In the genomic region with DNA sequence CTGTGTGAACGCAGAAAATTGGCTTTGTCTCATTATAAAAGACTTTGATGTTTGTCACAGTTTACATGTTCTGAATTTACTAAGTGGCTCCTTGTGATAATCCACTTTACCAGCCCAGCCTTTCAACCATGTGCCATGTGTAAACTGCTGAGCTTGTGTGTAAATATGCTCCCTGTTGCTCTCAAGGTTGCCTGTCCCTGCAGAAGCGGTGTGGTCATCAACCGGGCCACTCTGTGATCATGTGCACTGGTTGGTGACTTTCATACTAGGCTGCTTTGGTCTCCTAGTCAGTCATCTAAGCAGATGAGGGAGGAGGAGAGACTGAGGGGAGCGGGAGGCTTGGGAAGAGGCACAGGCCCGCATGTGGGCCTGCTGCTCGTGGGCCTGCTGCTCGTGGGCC, we compare ENCODE assay signal across 21 mouse cellular contexts.
"Had no signal": no experiment of that assay in that cellular context is flagged by ENCODE, and none has a peak within 500 bp of the region (broad histone marks: within the 10 kb centered on the region; RNA-seq: fewer than 3 reads in every experiment).

No protein-coding gene starts in this region.

- H3K4me3 ChIP-seq: kidney, embryonic 15.5 days; limb, embryonic 12.5 days; limb, embryonic 15.5 days; liver, embryonic 15.5 days; midbrain, embryonic 12.5 days; midbrain, embryonic 15.5 days; neural tube, embryonic 12.5 days; neural tube, embryonic 15.5 days; stomach, embryonic 15.5 days had no signal

- H3K4me1 ChIP-seq: kidney, embryonic 15.5 days; limb, embryonic 15.5 days; liver, embryonic 15.5 days; midbrain, embryonic 12.5 days; midbrain, embryonic 15.5 days; neural tube, embryonic 12.5 days; stomach, embryonic 15.5 days had no signal

- H3K9ac ChIP-seq: kidney, embryonic 15.5 days; limb, embryonic 12.5 days; limb, embryonic 15.5 days; liver, embryonic 15.5 days; lung, embryonic 14.5 days; midbrain, embryonic 12.5 days; midbrain, embryonic 15.5 days; neural tube, embryonic 12.5 days; neural tube, embryonic 15.5 days; stomach, embryonic 15.5 days had no signal

- ATAC-seq: lung, postnatal 0 days; midbrain, embryonic 15.5 days had no signal

- H3K27me3 ChIP-seq: kidney, embryonic 15.5 days; limb, embryonic 12.5 days; limb, embryonic 15.5 days; liver, embryonic 15.5 days; midbrain, embryonic 12.5 days; midbrain, embryonic 15.5 days; neural tube, embryonic 12.5 days; neural tube, embryonic 15.5 days; stomach, embryonic 15.5 days had no signal

- H3K36me3 ChIP-seq: midbrain, embryonic 15.5 days had no signal

- H3K9me3 ChIP-seq: kidney, embryonic 15.5 days; limb, embryonic 12.5 days; liver, embryonic 15.5 days; midbrain, embryonic 12.5 days; midbrain, embryonic 15.5 days; neural tube, embryonic 12.5 days; neural tube, embryonic 15.5 days; stomach, embryonic 15.5 days had no signal

- DNase-seq: kidney, adult 2 months; kidney, postnatal 14 days; kidney, postnatal 4 days; left cerebral cortex, postnatal 4 days; lung, embryonic 14.5 days; right cerebral cortex, adult 18-20 months; right cerebral cortex, postnatal 14 days; right cerebral cortex, postnatal 4 days; spleen, adult 18-20 months; thymus, postnatal 36 days had no signal

- H3K27ac ChIP-seq: kidney, embryonic 15.5 days; limb, embryonic 12.5 days; limb, embryonic 15.5 days; liver, embryonic 15.5 days; macrophage; midbrain, embryonic 12.5 days; midbrain, embryonic 15.5 days; neural tube, embryonic 12.5 days; neural tube, embryonic 15.5 days; stomach, embryonic 15.5 days had no signal

- H3K4me2 ChIP-seq: kidney, embryonic 15.5 days; limb, embryonic 12.5 days; limb, embryonic 15.5 days; liver, embryonic 15.5 days; lung, embryonic 14.5 days; midbrain, embryonic 12.5 days; midbrain, embryonic 15.5 days; neural tube, embryonic 12.5 days; neural tube, embryonic 15.5 days; stomach, embryonic 15.5 days had no signal
